Mouse (Mus musculus): ENCODE data around the gene Sgcd.
"Not testable (repeated sequence)": the region's sequence is repeated elsewhere in the genome, so short reads cannot be mapped to it uniquely, and the experiment has no call there.

Sgcd gene

GRCm38 (mm10) chr11:47777226-47777915 is 211.4 kb downstream of the Sgcd start:
- in situ Hi-C loops (cut with MboI, MseI) = no loop called here

- in situ Hi-C loops (cut with MboI, MseI) = no loop called here
Observed at GRCm38 (mm10) chr11:47776019-47776418, 212.8 kb downstream of the Sgcd start.

- in situ Hi-C loops (cut with MboI, MseI) = no loop called here
Observed at GRCm38 (mm10) chr11:47765859-47766258, 222.9 kb downstream of the Sgcd start.

GRCm38 (mm10) chr11:47763569-47763968 is 225.2 kb downstream of the Sgcd start:
- in situ Hi-C loops (cut with MboI, MseI) = not testable (repeated sequence)

- in situ Hi-C loops (cut with MboI, MseI) = no loop called here
Observed at GRCm38 (mm10) chr11:47759015-47759414, 229.8 kb downstream of the Sgcd start.

GRCm38 (mm10) chr11:47742806-47743205 is 246.0 kb downstream of the Sgcd start:
- in situ Hi-C loops (cut with MboI, MseI) = no loop called here

GRCm38 (mm10) chr11:47704930-47705787 is 283.6 kb downstream of the Sgcd start:
- in situ Hi-C loops (cut with MboI, MseI) = no loop called here

- in situ Hi-C loops (cut with MboI, MseI) = no loop called here
Observed at GRCm38 (mm10) chr11:47695611-47696010, 293.2 kb downstream of the Sgcd start.

- in situ Hi-C loops (cut with MboI, MseI) = loop anchor here in 1 of 2 experiments (25.0 kb wide), 1 partner anchor 1121 kb away; no protein-coding TSS in a partner anchor
Observed at GRCm38 (mm10) chr11:47658135-47658534, 330.6 kb downstream of the Sgcd start.

- in situ Hi-C loops (cut with MboI, MseI) = no loop called here
Observed at GRCm38 (mm10) chr11:47645911-47646310, 342.9 kb downstream of the Sgcd start.

- in situ Hi-C loops (cut with MboI, MseI) = no loop called here
Observed at GRCm38 (mm10) chr11:47641567-47642259, 347.1 kb downstream of the Sgcd start.

- in situ Hi-C loops (cut with MboI, MseI) = no loop called here
Observed at GRCm38 (mm10) chr11:47640556-47640955, 348.2 kb downstream of the Sgcd start.

GRCm38 (mm10) chr11:47630186-47630585 is 358.6 kb downstream of the Sgcd start:
- in situ Hi-C loops (cut with MboI, MseI) = loop anchor here in 1 of 2 experiments (10.0 kb wide), 1 partner anchor 235 kb away; no protein-coding TSS in a partner anchor

- in situ Hi-C loops (cut with MboI, MseI) = no loop called here
Observed at GRCm38 (mm10) chr11:47609892-47610291, 378.9 kb downstream of the Sgcd start.

GRCm38 (mm10) chr11:47574635-47575034 is 414.1 kb downstream of the Sgcd start:
- in situ Hi-C loops (cut with MboI, MseI) = no loop called here

- in situ Hi-C loops (cut with MboI, MseI) = no loop called here
Observed at GRCm38 (mm10) chr11:47568488-47568887, 420.3 kb downstream of the Sgcd start.

- in situ Hi-C loops (cut with MboI, MseI) = no loop called here
Observed at GRCm38 (mm10) chr11:47566156-47566555, 422.6 kb downstream of the Sgcd start.

GRCm38 (mm10) chr11:47524845-47525244 is 463.9 kb downstream of the Sgcd start:
- in situ Hi-C loops (cut with MboI, MseI) = no loop called here

- in situ Hi-C loops (cut with MboI, MseI) = no loop called here
Observed at GRCm38 (mm10) chr11:47508047-47508446, 480.7 kb downstream of the Sgcd start.

GRCm38 (mm10) chr11:47503236-47503635 is 485.5 kb downstream of the Sgcd start:
- in situ Hi-C loops (cut with MboI, MseI) = not testable (repeated sequence)

GRCm38 (mm10) chr11:47473493-47474230 is 515.1 kb downstream of the Sgcd start:
- in situ Hi-C loops (cut with MboI, MseI) = no loop called here
